8 mouse cellular contexts compared by ENCODE assay signal in genomic region chr1:152809541-152810252, GRCm38 (mm10). TPM values are rescaled to one million over a fixed set of nuclear protein-coding genes. Genes with fewer than 3 reads are reported as not detected.
DNase-seq lines count a peak whose midpoint lies in the region; ATAC-seq and TF ChIP-seq lines count a peak whose summit lies in the region.

No protein-coding gene starts in this region.

- H3K4me3 ChIP-seq in G1E (ENCODE audit: low read depth, low read length), result peak overlapping the region; percentile 48; the same call in 1 of the 2 replicates

- peaks cover 41% of the 10 kb centered on the region for H3K4me1 ChIP-seq in G1E (ENCODE audit: insufficient read depth, low read depth, low read length)

- peak; percentile 24; the same call in 1 of the 2 replicates for ATAC-seq in G1E (ENCODE audit: extremely low read depth, insufficient number of reproducible peaks, low FRiP score, poor library complexity, severe bottlenecking)

- peaks cover 31% of the 10 kb centered on the region for H3K36me3 ChIP-seq in G1E (replicated peaks)

- H3K27me3 ChIP-seq in G1E (ENCODE audit: insufficient read depth, low read length), result peaks cover 3% of the 10 kb centered on the region; the same call in 1 of the 2 replicates

- 0 out of 2 replicates have a peak, but pooled peaks cover 2% of the 10 kb centered on the region for H3K9me3 ChIP-seq in G1E (replicated peaks)

- DNase-seq in adrenal gland, adult 2 months, result peak; percentile 27
- no peak for DNase-seq in adrenal gland, postnatal 4 days (ENCODE audit: low spot score in 2 of 2)
- DNase-seq in G1E (ENCODE audit: low spot score), result no peak
- peak; percentile 41 to 62 for DNase-seq in heart, adult 9 months (ENCODE audit: low spot score in 2 of 2)
- DNase-seq in kidney, postnatal 10 days, result peak; percentile 61
- no peak for DNase-seq in thymus, adult 18-20 months
- DNase-seq in testis, postnatal 14 days (ENCODE audit: low spot score), result no peak
- no peak for DNase-seq in left cerebral cortex, adult 9 months (ENCODE audit: low spot score in 2 of 2)

- TF ChIP-seq CTCF in G1E (IDR thresholded peaks at IDR 0.05; ENCODE audit: low read depth, low read length), result no peak

RNA-seq across cellular contexts. Expression of gene Ncf2, which starts 9.7 kb away (rescaled TPM):
- 1 to 10 TPM; 4.8 to 4.9 TPM for total RNA-seq in adrenal gland, adult 2 months (2021)
- 1.6 and 1.7 TPM in 2 replicates for polyA plus RNA-seq in adrenal gland, adult 2 months (2012; rRNA removed)
- total RNA-seq in adrenal gland, postnatal 4 days (2021), result 1 to 10 TPM; 5.4 to 7.3 TPM
- total RNA-seq in G1E (2014; fragmentation: Nextera tagmentation) (66.1 and 77.5 TPM in 2 replicates), G1E (2017) (70.4 and 80.7 TPM in 2 replicates)
- polyA plus RNA-seq in G1E (2012), result 3.5 and 4.7 TPM in 2 replicates

RNA-seq across cellular contexts. Expression of gene Arpc5, which starts 43.4 kb away (rescaled TPM):
- 100 to 1,000 TPM in 1 of 2 experiments, 10 to 100 TPM in 1; 89.9 to 103 TPM for total RNA-seq in adrenal gland, adult 2 months (2021)
- polyA plus RNA-seq in adrenal gland, adult 2 months (2012; rRNA removed), result 11.6 and 12.3 TPM in 2 replicates
- 100 to 1,000 TPM; 120 to 124 TPM for total RNA-seq in adrenal gland, postnatal 4 days (2021)
- 280 and 292 TPM in 2 replicates for total RNA-seq in G1E (2014; fragmentation: Nextera tagmentation)
- total RNA-seq in G1E (2017), result 307 and 358 TPM in 2 replicates
- polyA plus RNA-seq in G1E (2012), result 283 and 369 TPM in 2 replicates

RNA-seq across cellular contexts. Expression of gene Rgl1, which starts 43.5 kb away (rescaled TPM):
- 10 to 100 TPM; 17.9 to 38.3 TPM for total RNA-seq in adrenal gland, adult 2 months (2021)
- 4.3 and 4.4 TPM in 2 replicates for polyA plus RNA-seq in adrenal gland, adult 2 months (2012; rRNA removed)
- total RNA-seq in adrenal gland, postnatal 4 days (2021), result 10 to 100 TPM; 50.8 to 60.7 TPM
- total RNA-seq in G1E (2014; fragmentation: Nextera tagmentation), result 2.2 and 4.0 TPM in 2 replicates
- 4.8 and 5.7 TPM in 2 replicates for total RNA-seq in G1E (2017)
- 0.21 and 0.26 TPM in 2 replicates for polyA plus RNA-seq in G1E (2012)

RNA-seq across cellular contexts. Expression of gene Apobec4, which starts 59.3 kb away (rescaled TPM):
- total RNA-seq in adrenal gland, adult 2 months (2021), result not detected
- polyA plus RNA-seq in adrenal gland, adult 2 months (2012; rRNA removed), result not detected in 2 replicates
- not detected for total RNA-seq in adrenal gland, postnatal 4 days (2021)
- total RNA-seq in G1E (2014; fragmentation: Nextera tagmentation) (not detected in 2 replicates), G1E (2017) (0.33 TPM in 1 of 2 replicates, not detected in the other)
- polyA plus RNA-seq in G1E (2012), result not detected in 2 replicates

Comparison
In these comparisons a context has a peak if more than half of its experiments do, and no peak if none do; other contexts are left out.
1. DNase-seq: peak in adrenal gland, adult 2 months (single experiment), heart, adult 9 months (2 of 2) and kidney, postnatal 10 days (single experiment); none in adrenal gland, postnatal 4 days (0 of 2), G1E (single experiment), thymus, adult 18-20 months (0 of 2), testis, postnatal 14 days (single experiment) and left cerebral cortex, adult 9 months (0 of 2).
2. RNA of gene Ncf2, which starts 9.7 kb away (total RNA-seq): 66.1 to 80.7 TPM in G1E; 5.4 to 7.3 TPM in adrenal gland, postnatal 4 days and 4.8 to 4.9 TPM in adrenal gland, adult 2 months; every median in the first group is over 4 times any median in the second.